10 mouse cellular contexts compared by ENCODE assay signal in genomic region chr2:148397784-148398100, GRCm38 (mm10). TPM values are rescaled to one million over a fixed set of nuclear protein-coding genes. Genes with fewer than 3 reads are reported as not detected.
DNase-seq lines count a peak whose midpoint lies in the region; ATAC-seq and TF ChIP-seq lines count a peak whose summit lies in the region.
"Had no signal": no experiment of that assay in that cellular context is flagged by ENCODE, and none has a peak within 500 bp of the region (broad histone marks: within the 10 kb centered on the region; RNA-seq: fewer than 3 reads in every experiment).

No protein-coding gene starts in this region.

- H3K9me3 ChIP-seq in neural tube, embryonic 15.5 days (replicated peaks): no peaks in the 10 kb centered on the region
- H3K9me3 ChIP-seq: neural tube, embryonic 12.5 days had no signal

- H3K9ac ChIP-seq in neural tube, embryonic 15.5 days (replicated peaks): no peak overlapping the region
- H3K9ac ChIP-seq: neural tube, embryonic 12.5 days had no signal

- no peak overlapping the region for H3K4me3 ChIP-seq in neural tube, embryonic 15.5 days (replicated peaks)
- H3K4me3 ChIP-seq in embryonic fibroblast, embryonic 13.5 days (ENCODE audit: insufficient read depth, low read length): no peak overlapping the region
- H3K4me3 ChIP-seq in thymus, adult 2 months (ENCODE audit: control insufficient read depth, insufficient read depth, low read length): no peak overlapping the region
- H3K4me3 ChIP-seq: erythroblast, embryonic 14.5 days; neural tube, embryonic 12.5 days had no signal

- H3K36me3 ChIP-seq in neural tube, embryonic 15.5 days: no peaks in the 10 kb centered on the region
- H3K36me3 ChIP-seq in thymus, adult 2 months (ENCODE audit: control insufficient read depth, insufficient read depth, low read length): no peaks in the 10 kb centered on the region
- H3K36me3 ChIP-seq: neural tube, embryonic 12.5 days had no signal

- DNase-seq in neural tube, embryonic 10.5 days (ENCODE audit: extremely low spot score, low spot score): no peak
- peak; percentile 23 to 37 for DNase-seq in kidney, adult 8-10 months
- peak; percentile 65 for DNase-seq in skeletal muscle tissue, adult 2 months (ENCODE audit: low read depth, low spot score)
- DNase-seq in urinary bladder, postnatal 4 days (ENCODE audit: low spot score in 2 of 2): no peak
- DNase-seq in right cerebral cortex, adult 2 months (ENCODE audit: low spot score in 2 of 2): no peak
- no peak for DNase-seq in thymus, adult 2 months

- WGBS in neural tube, embryonic 15.5 days: 79% methylated on average over 1 of the region's 1 CpGs
- WGBS in thymus, adult 2 months: 81% methylated on average over 1 of the region's 1 CpGs

- ATAC-seq in neural tube, embryonic 15.5 days (ENCODE audit: low FRiP score): no peak

- TF ChIP-seq CTCF in embryonic fibroblast, embryonic 13.5 days (IDR thresholded peaks at IDR 0.05; ENCODE audit: borderline replicate concordance, insufficient read depth, low read length): no peak
- TF ChIP-seq CTCF in thymus, adult 2 months (IDR thresholded peaks at IDR 0.05; ENCODE audit: borderline replicate concordance, control insufficient read depth, extremely low read depth, insufficient read depth, low read length, poor library complexity): no peak

- no peak for TF ChIP-seq POLR2A in embryonic fibroblast, embryonic 13.5 days (IDR thresholded peaks at IDR 0.05; ENCODE audit: low read depth, low read length)
- TF ChIP-seq POLR2A in thymus, adult 2 months (IDR thresholded peaks at IDR 0.05; ENCODE audit: control insufficient read depth, extremely low read depth, insufficient read depth, low read length, poor library complexity): no peak

- H3K4me1 ChIP-seq in neural tube, embryonic 15.5 days: peaks cover 25% of the 10 kb centered on the region
- peaks cover 25% of the 10 kb centered on the region for H3K4me1 ChIP-seq in embryonic fibroblast, embryonic 13.5 days (ENCODE audit: control insufficient read depth, insufficient read depth, low read length)
- peaks cover 3% of the 10 kb centered on the region for H3K4me1 ChIP-seq in thymus, adult 2 months (replicated peaks; ENCODE audit: control insufficient read depth, insufficient read depth, low read length)
- H3K4me1 ChIP-seq: neural tube, embryonic 12.5 days had no signal

- H3K27me3 ChIP-seq in neural tube, embryonic 15.5 days (replicated peaks): peaks cover 30% of the 10 kb centered on the region
- no peaks in the 10 kb centered on the region; the same call in 1 of the 2 replicates for H3K27me3 ChIP-seq in thymus, adult 2 months (ENCODE audit: control insufficient read depth, insufficient read depth, low read length)

- no peak overlapping the region for H3K27ac ChIP-seq in neural tube, embryonic 15.5 days (replicated peaks)
- peak overlapping the region; percentile 54 for H3K27ac ChIP-seq in embryonic fibroblast, embryonic 13.5 days (ENCODE audit: insufficient read depth, low read length)
- H3K27ac ChIP-seq in thymus, adult 2 months (ENCODE audit: control insufficient read depth, insufficient read depth, low read length): no peak overlapping the region
- H3K27ac ChIP-seq: neural tube, embryonic 12.5 days had no signal

- H3K4me2 ChIP-seq in neural tube, embryonic 15.5 days: 0 out of 2 replicates have a peak overlapping the region, but pooled peaks have one; percentile 96
- H3K4me2 ChIP-seq: neural tube, embryonic 12.5 days had no signal

RNA-seq across cellular contexts. Expression of gene Sstr4, which starts 2.6 kb away (rescaled TPM):
- 3.2 and 3.8 TPM in 2 replicates for polyA plus RNA-seq in neural tube, embryonic 15.5 days (2015; fragmentation: Nextera tagmentation; extraction: Ambion mirVana)
- polyA plus RNA-seq in embryonic fibroblast, embryonic 13.5 days (2011; ENCODE audit: insufficient read length, low read depth, missing spikeins): 0.84 and 0.92 TPM in 2 replicates
- polyA plus RNA-seq in thymus, adult 2 months (2012; rRNA removed): 0.26 and 0.34 TPM in 2 replicates
- polyA plus RNA-seq: erythroblast, embryonic 14.5 days had no signal

RNA-seq across cellular contexts. Expression of gene Thbd, which starts 10.2 kb away (rescaled TPM):
- polyA plus RNA-seq in neural tube, embryonic 15.5 days (2015; fragmentation: Nextera tagmentation; extraction: Ambion mirVana): 6.7 and 8.0 TPM in 2 replicates
- polyA plus RNA-seq in embryonic fibroblast, embryonic 13.5 days (2011; ENCODE audit: insufficient read length, low read depth, missing spikeins): 66.5 and 77.2 TPM in 2 replicates
- 9.2 and 13.1 TPM in 2 replicates for polyA plus RNA-seq in thymus, adult 2 months (2012; rRNA removed)
- polyA plus RNA-seq: erythroblast, embryonic 14.5 days had no signal

RNA-seq across cellular contexts. Expression of gene Cd93, which starts 45.6 kb away (rescaled TPM):
- 7.6 and 9.2 TPM in 2 replicates for polyA plus RNA-seq in neural tube, embryonic 15.5 days (2015; fragmentation: Nextera tagmentation; extraction: Ambion mirVana)
- 0.50 and 1.1 TPM in 2 replicates for polyA plus RNA-seq in embryonic fibroblast, embryonic 13.5 days (2011; ENCODE audit: insufficient read length, low read depth, missing spikeins)
- polyA plus RNA-seq in thymus, adult 2 months (2012; rRNA removed): 3.3 and 3.6 TPM in 2 replicates

Comparison
In these comparisons a context has a peak if more than half of its experiments do, and no peak if none do; other contexts are left out.
1. DNase-seq: peak in kidney, adult 8-10 months (2 of 2) and skeletal muscle tissue, adult 2 months (single experiment); none in neural tube, embryonic 10.5 days (single experiment), urinary bladder, postnatal 4 days (0 of 2), right cerebral cortex, adult 2 months (0 of 2) and thymus, adult 2 months (single experiment).